Mouse (Mus musculus) mouse trophoblast stem cell (cell line): ENCODE data around the gene Ogdhl.

Source experiments
- in situ Hi-C, 2 experiments: fragments of 300-500 bp; cut with MseI, MboI; formaldehyde crosslinking; loops; 2 replicates in 1 of 2; 3 replicates in 1 of 2; pipeline ENCODE4 v1.15.1; 2025

Ogdhl gene

DNA sequence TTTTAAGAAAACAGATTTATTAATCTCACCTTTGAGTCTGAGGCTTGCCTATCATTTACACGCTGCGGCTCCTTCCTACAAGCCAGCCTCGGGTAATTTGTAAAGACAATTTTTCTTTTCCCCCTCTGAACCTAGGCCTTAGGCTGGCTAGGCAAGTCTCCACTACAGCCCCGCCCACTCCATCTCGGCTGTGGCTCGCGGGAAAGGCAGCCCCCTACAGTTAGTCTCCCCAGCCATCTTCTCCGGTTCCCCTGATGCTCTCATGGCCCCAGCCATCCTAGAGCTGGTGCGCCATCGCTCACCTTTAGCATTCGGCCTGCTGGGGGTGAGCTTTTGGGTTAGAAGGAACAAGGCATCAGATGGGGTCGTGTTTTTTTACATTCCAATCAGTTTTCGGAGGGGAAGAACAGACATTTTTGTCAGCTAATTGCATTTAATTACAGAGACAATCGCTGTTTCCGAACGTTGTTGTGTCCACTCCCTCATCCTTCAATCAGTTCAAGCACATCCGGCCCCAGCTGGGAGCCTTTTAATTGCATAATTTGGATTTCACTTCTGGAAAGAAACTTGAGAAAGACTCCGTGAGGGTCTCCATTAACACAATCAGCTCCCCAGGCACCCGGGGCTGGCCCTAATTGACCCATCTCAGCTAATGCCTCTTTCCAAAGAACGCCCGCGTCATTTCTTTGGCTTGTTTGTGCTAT is 57.7 kb downstream of the Ogdhl start:
- in situ Hi-C loops: no loop called here

DNA sequence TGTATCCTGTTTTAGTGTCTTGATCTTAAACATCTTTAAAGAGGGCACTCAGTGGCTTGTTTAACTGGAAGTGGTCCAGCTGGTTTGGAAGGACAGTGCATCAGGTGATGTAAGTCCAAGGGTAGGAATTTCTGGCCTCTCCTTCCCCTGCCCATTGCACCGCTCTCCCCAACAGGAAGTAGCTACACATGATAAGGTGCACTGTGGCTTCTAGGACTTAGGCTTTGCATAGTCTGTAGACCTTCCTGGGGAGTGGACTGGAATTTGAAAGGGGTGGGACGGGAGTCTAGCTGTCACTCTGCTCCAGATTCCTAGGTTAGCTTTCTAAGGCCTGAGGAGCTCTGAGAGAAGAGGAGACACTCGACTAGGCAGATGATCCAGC is 58.3 kb downstream of the Ogdhl start:
- in situ Hi-C loops: no loop called here

DNA sequence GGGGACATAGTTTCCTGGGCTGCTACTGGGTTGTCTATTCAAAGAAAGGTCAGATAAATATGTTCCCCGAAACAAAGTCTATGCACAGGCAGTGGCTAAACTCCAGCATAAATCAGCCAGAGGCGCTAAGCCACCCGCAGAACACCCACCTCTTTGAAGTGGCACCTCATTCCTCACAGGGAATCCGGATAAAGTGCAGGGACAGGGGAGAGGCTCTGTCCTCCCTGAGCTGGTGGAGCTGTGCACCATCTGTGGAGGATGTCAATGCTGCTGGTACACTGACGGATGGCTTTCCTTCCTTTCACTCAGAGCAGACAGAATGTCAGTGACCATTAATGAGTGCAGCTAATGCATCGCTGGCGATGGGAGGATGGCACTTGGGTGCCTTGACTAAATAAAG is 59.2 kb downstream of the Ogdhl start:
- in situ Hi-C loops: no loop called here

DNA sequence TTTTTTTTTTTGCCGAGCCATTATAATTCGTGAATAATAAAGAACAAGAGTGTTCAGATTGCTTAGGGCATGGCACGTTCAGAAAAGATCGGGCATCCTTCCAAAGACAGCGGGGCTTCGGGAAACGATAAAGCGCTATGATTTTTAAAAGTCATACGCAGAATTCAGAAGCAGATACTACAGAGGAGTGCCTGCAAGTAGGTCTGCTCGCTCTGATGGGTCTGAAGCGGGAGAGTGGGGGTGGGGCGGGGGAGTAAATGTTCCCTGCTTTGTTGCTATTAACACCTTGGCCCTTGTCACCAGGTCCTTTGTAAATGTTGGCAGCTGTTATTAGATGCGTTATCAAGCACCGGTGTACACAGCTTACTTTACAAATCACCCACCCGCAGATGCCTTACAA is 59.8 kb downstream of the Ogdhl start:
- in situ Hi-C loops: no loop called here

DNA sequence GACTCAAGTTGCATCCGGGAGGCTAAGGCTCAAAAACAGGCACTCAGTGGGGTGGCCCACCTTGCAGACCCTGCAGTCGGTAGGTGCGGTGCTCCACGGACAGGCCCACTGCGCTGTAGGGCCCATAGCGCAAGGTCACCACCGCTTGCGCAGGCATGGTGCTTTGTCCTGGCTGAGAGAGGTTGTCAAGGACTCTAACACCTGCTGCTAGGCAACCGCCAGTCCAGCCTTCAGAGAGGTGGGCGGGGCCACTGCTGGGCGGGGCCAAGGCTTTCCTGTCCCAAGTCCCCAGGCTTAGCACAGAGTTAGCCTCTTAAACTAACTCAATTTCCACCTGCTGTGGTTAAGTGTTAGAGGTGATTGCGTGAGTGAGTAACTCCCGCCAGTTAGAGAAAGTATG is 66.4 kb downstream of the Ogdhl start, which contains the start of gene 1700024G13Rik:
TSS of gene 1700024G13Rik (minus strand) at position 196 of the 400 bp plus-strand sequence.
- in situ Hi-C loops: no loop called here
